Comparison of ENCODE assay signal across 12 mouse cellular contexts in genomic region chr16:97761782-97762181, GRCm38 (mm10). TPM values are rescaled to one million over a fixed set of nuclear protein-coding genes. Genes with fewer than 3 reads are reported as not detected.
DNase-seq lines count a peak whose midpoint lies in the region; ATAC-seq and TF ChIP-seq lines count a peak whose summit lies in the region.
"Had no signal": no experiment of that assay in that cellular context is flagged by ENCODE, and none has a peak within 500 bp of the region (broad histone marks: within the 10 kb centered on the region; RNA-seq: fewer than 3 reads in every experiment).

No protein-coding gene starts in this region.

- intact Hi-C loops in heart, adult 2 months (cut with DNase I), result no loop called here
- intact Hi-C loops in gastrocnemius, adult 2 months (cut with DNase I), result no loop called here

- no peaks in the 10 kb centered on the region for H3K36me3 ChIP-seq in heart, embryonic 13.5 days
- H3K36me3 ChIP-seq in heart, adult 2 months (ENCODE audit: control insufficient read depth, insufficient read depth, low read length), result no peaks in the 10 kb centered on the region
- H3K36me3 ChIP-seq in lung, postnatal 0 days (ENCODE audit: insufficient read depth, low read length), result no peaks in the 10 kb centered on the region
- no peaks in the 10 kb centered on the region for H3K36me3 ChIP-seq in kidney, embryonic 15.5 days
- H3K36me3 ChIP-seq in stomach, embryonic 15.5 days, result no peaks in the 10 kb centered on the region

- no peak for DNase-seq in heart, adult 2 months
- DNase-seq in lung, postnatal 0 days (ENCODE audit: low spot score), result peak; percentile 27
- DNase-seq in lung, postnatal 14 days, result no peak
- DNase-seq in urinary bladder, postnatal 10 days (ENCODE audit: low spot score), result no peak
- no peak for DNase-seq in gastrocnemius, adult 2 months
- DNase-seq: adrenal gland, postnatal 14 days; gastrocnemius, postnatal 36 days had no signal

- H3K4me3 ChIP-seq in heart, embryonic 13.5 days, result 0 out of 2 replicates have a peak overlapping the region, but pooled peaks have one; percentile 65
- H3K4me3 ChIP-seq in heart, adult 2 months, result no peak overlapping the region
- H3K4me3 ChIP-seq in lung, postnatal 0 days (ENCODE audit: low read depth, low read length), result peak overlapping the region; percentile 51; the same call in 1 of the 2 replicates
- 0 out of 2 replicates have a peak overlapping the region, but pooled peaks have one; percentile 53 for H3K4me3 ChIP-seq in kidney, embryonic 15.5 days (replicated peaks)
- peak overlapping the region; percentile 43 for H3K4me3 ChIP-seq in stomach, embryonic 15.5 days (replicated peaks)
- no peak overlapping the region for H3K4me3 ChIP-seq in gastrocnemius, adult 2 months

- peaks cover 46% of the 10 kb centered on the region for H3K4me1 ChIP-seq in heart, embryonic 13.5 days
- no peaks in the 10 kb centered on the region for H3K4me1 ChIP-seq in heart, adult 2 months (ENCODE audit: control insufficient read depth, insufficient read depth, low read length)
- peaks cover 8% of the 10 kb centered on the region; the same call in 1 of the 2 replicates for H3K4me1 ChIP-seq in lung, postnatal 0 days (ENCODE audit: insufficient read depth, low read depth, low read length)
- H3K4me1 ChIP-seq in kidney, embryonic 15.5 days, result peaks cover 24% of the 10 kb centered on the region
- peaks cover 21% of the 10 kb centered on the region for H3K4me1 ChIP-seq in stomach, embryonic 15.5 days

- TF ChIP-seq EP300 in heart, adult 2 months (IDR thresholded peaks at IDR 0.05; ENCODE audit: insufficient read depth, low read depth, low read length), result no peak
- no peak for TF ChIP-seq EP300 in lung, postnatal 0 days (IDR thresholded peaks at IDR 0.05)

- no peak for TF ChIP-seq CTCF in heart, adult 2 months (IDR thresholded peaks at IDR 0.05)
- TF ChIP-seq CTCF in lung, postnatal 0 days (IDR thresholded peaks at IDR 0.05), result 0 out of 2 replicates have a peak, but pooled peaks have one; percentile 14
- no peak for TF ChIP-seq CTCF in gastrocnemius, adult 2 months (IDR thresholded peaks at IDR 0.05)

- WGBS in heart, embryonic 13.5 days, result 59% methylated on average over 2 of the region's 2 CpGs
- WGBS in heart, adult 2 months, result 74% methylated on average over 2 of the region's 2 CpGs
- WGBS in lung, postnatal 0 days, result 35% methylated on average over 2 of the region's 2 CpGs
- WGBS in kidney, embryonic 15.5 days, result 52% methylated on average over 2 of the region's 2 CpGs
- 55% methylated on average over 2 of the region's 2 CpGs for WGBS in stomach, embryonic 15.5 days

- peaks cover 53% of the 10 kb centered on the region for H3K27me3 ChIP-seq in heart, embryonic 13.5 days (replicated peaks)
- peaks cover 11% of the 10 kb centered on the region for H3K27me3 ChIP-seq in heart, adult 2 months (ENCODE audit: control insufficient read depth, insufficient read depth, low read length)
- peaks cover 35% of the 10 kb centered on the region for H3K27me3 ChIP-seq in lung, postnatal 0 days (replicated peaks; ENCODE audit: insufficient read depth, low read length)
- H3K27me3 ChIP-seq in kidney, embryonic 15.5 days, result peaks cover 64% of the 10 kb centered on the region
- peaks cover 21% of the 10 kb centered on the region for H3K27me3 ChIP-seq in stomach, embryonic 15.5 days (replicated peaks)
- H3K27me3 ChIP-seq: Patski had no signal

- peak overlapping the region; percentile 86 for H3K4me2 ChIP-seq in heart, embryonic 13.5 days
- peak overlapping the region; percentile 65 for H3K4me2 ChIP-seq in lung, postnatal 0 days (replicated peaks; ENCODE audit: low read depth, low read length)
- H3K4me2 ChIP-seq in kidney, embryonic 15.5 days, result peak overlapping the region; percentile 81
- peak overlapping the region; percentile 73 for H3K4me2 ChIP-seq in stomach, embryonic 15.5 days

- no peaks in the 10 kb centered on the region for H3K79me2 ChIP-seq in heart, adult 2 months (replicated peaks; ENCODE audit: control insufficient read depth, insufficient read depth, low read length)

- H3K9ac ChIP-seq in heart, embryonic 13.5 days, result peak overlapping the region; percentile 37
- H3K9ac ChIP-seq in heart, adult 2 months (ENCODE audit: low read depth, low read length), result no peak overlapping the region
- 0 out of 2 replicates have a peak overlapping the region, but pooled peaks have one; percentile 16 for H3K9ac ChIP-seq in lung, postnatal 0 days (replicated peaks; ENCODE audit: low read depth)
- no peak overlapping the region for H3K9ac ChIP-seq in kidney, embryonic 15.5 days
- 0 out of 2 replicates have a peak overlapping the region, but pooled peaks have one; percentile 16 for H3K9ac ChIP-seq in stomach, embryonic 15.5 days

- no peak for ATAC-seq in heart, embryonic 13.5 days (ENCODE audit: extremely low read depth, insufficient number of reproducible peaks, low FRiP score, low TSS enrichment)
- no peak for ATAC-seq in lung, postnatal 0 days
- ATAC-seq in kidney, embryonic 15.5 days (replicated peaks; ENCODE audit: low FRiP score), result no peak
- no peak for ATAC-seq in stomach, embryonic 15.5 days (ENCODE audit: insufficient read depth, low FRiP score, low read depth)
- ATAC-seq: forebrain, embryonic 14.5 days; Patski had no signal

- no peaks in the 10 kb centered on the region for H3K9me3 ChIP-seq in heart, embryonic 13.5 days
- no peaks in the 10 kb centered on the region for H3K9me3 ChIP-seq in lung, postnatal 0 days (ENCODE audit: low read length)
- H3K9me3 ChIP-seq in kidney, embryonic 15.5 days (replicated peaks), result no peaks in the 10 kb centered on the region
- no peaks in the 10 kb centered on the region for H3K9me3 ChIP-seq in stomach, embryonic 15.5 days

- TF ChIP-seq POLR2A in heart, adult 2 months (IDR thresholded peaks at IDR 0.05; ENCODE audit: insufficient read depth, low read depth, low read length), result no peak

- 0 out of 2 replicates have a peak overlapping the region, but pooled peaks have one; percentile 15 for H3K27ac ChIP-seq in heart, embryonic 13.5 days (replicated peaks)
- no peak overlapping the region for H3K27ac ChIP-seq in heart, adult 2 months
- H3K27ac ChIP-seq in lung, postnatal 0 days (ENCODE audit: low read length), result peak overlapping the region; percentile 86
- H3K27ac ChIP-seq in kidney, embryonic 15.5 days, result no peak overlapping the region
- H3K27ac ChIP-seq in stomach, embryonic 15.5 days, result peak overlapping the region; percentile 59; the same call in 1 of the 2 replicates
- no peak overlapping the region for H3K27ac ChIP-seq in gastrocnemius, adult 2 months

RNA-seq across cellular contexts. Expression of gene Ripk4, which starts 1.8 kb away (rescaled TPM):
- polyA plus RNA-seq in heart, embryonic 13.5 days (2015; fragmentation: Nextera tagmentation; extraction: Ambion mirVana), result 2.7 and 3.0 TPM in 2 replicates
- under 1 TPM; 0.05 to 0.07 TPM for total RNA-seq in heart, adult 2 months (2021)
- 0.29 and 0.70 TPM in 2 replicates for polyA plus RNA-seq in heart, adult 2 months (2012; rRNA removed)
- polyA plus RNA-seq in lung, postnatal 0 days (2015; fragmentation: Nextera tagmentation; extraction: Ambion mirVana), result 20.2 and 22.2 TPM in 2 replicates
- polyA plus RNA-seq in kidney, embryonic 15.5 days (2015; fragmentation: Nextera tagmentation; extraction: Ambion mirVana), result 9.0 and 9.5 TPM in 2 replicates
- polyA plus RNA-seq in stomach, embryonic 15.5 days (2015; fragmentation: Nextera tagmentation; extraction: Ambion mirVana), result 24.0 and 27.1 TPM in 2 replicates
- total RNA-seq in gastrocnemius, adult 2 months (2021), result not detected
- total RNA-seq: gastrocnemius, postnatal 36 days had no signal

Comparison
In these comparisons a context has a peak if more than half of its experiments do, and no peak if none do; other contexts are left out.
1. H3K27ac ChIP-seq: peak in heart, embryonic 13.5 days (single experiment), lung, postnatal 0 days (single experiment) and stomach, embryonic 15.5 days (single experiment); none in heart, adult 2 months (single experiment), kidney, embryonic 15.5 days (single experiment) and gastrocnemius, adult 2 months (single experiment).
2. H3K4me3 ChIP-seq: peak in heart, embryonic 13.5 days (single experiment), lung, postnatal 0 days (single experiment), kidney, embryonic 15.5 days (single experiment) and stomach, embryonic 15.5 days (single experiment); none in heart, adult 2 months (single experiment) and gastrocnemius, adult 2 months (single experiment).
3. H3K9ac ChIP-seq: peak in heart, embryonic 13.5 days (single experiment), lung, postnatal 0 days (single experiment) and stomach, embryonic 15.5 days (single experiment); none in heart, adult 2 months (single experiment) and kidney, embryonic 15.5 days (single experiment).
4. Peak in every context shown above with its lines, with median percentiles within 50 percentile points of each other: H3K4me2 ChIP-seq.